11 mouse cellular contexts compared by ENCODE assay signal in the genomic region with DNA sequence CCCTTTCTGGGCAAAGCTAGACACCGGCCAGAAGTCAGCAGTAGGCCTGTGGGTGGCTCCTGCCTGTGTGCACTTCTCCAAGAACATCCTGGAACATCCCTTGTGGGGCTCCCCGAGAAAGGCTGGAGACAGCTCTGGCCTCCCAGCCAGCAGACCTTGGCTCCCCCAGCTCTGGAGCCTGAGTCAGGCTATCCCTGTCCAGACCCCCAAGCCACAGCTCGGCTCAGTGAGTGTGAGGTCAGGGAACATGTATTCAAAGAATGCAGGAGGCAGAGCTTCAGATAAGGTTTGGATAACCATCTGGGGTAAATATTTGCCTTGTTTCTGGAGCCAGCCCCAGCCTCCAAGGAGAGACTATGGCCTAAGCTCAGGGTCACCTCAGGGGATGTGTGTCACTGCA.
DNase-seq lines count a peak whose midpoint lies in the region; ATAC-seq and TF ChIP-seq lines count a peak whose summit lies in the region.
"Had no signal": no experiment of that assay in that cellular context is flagged by ENCODE, and none has a peak within 500 bp of the region (broad histone marks: within the 10 kb centered on the region; RNA-seq: fewer than 3 reads in every experiment).

No protein-coding gene starts in this region.

- no peak for DNase-seq in heart, postnatal 4 days
- DNase-seq in urinary bladder, postnatal 25 days (ENCODE audit: low spot score) = peak; percentile 55
- DNase-seq in urinary bladder, postnatal 10 days (ENCODE audit: low spot score) = no peak
- DNase-seq in liver, postnatal 0 days = no peak
- no peak for DNase-seq in right cerebral cortex, postnatal 36 days (ENCODE audit: low spot score in 2 of 2)
- no peak for DNase-seq in right cerebral cortex, adult 2 months (ENCODE audit: low spot score in 2 of 2)

- no peak overlapping the region for H3K4me3 ChIP-seq in heart, embryonic 12.5 days
- H3K4me3 ChIP-seq in liver, postnatal 0 days (ENCODE audit: low read depth, low read length) = no peak overlapping the region
- H3K4me3 ChIP-seq: embryonic facial prominence, embryonic 13.5 days; hindbrain, embryonic 15.5 days had no signal

- 19% methylated on average over 3 of the region's 3 CpGs for WGBS in heart, embryonic 12.5 days
- 46% methylated on average over 3 of the region's 3 CpGs for WGBS in liver, postnatal 0 days (ENCODE audit: insufficient replicate concordance)

- H3K4me2 ChIP-seq in heart, embryonic 12.5 days = no peak overlapping the region
- no peak overlapping the region for H3K4me2 ChIP-seq in liver, postnatal 0 days (ENCODE audit: low read depth, low read length)
- H3K4me2 ChIP-seq: embryonic facial prominence, embryonic 13.5 days; hindbrain, embryonic 15.5 days had no signal

- ATAC-seq in heart, embryonic 12.5 days (ENCODE audit: insufficient number of reproducible peaks, low FRiP score) = no peak
- ATAC-seq in liver, postnatal 0 days = peak; percentile 63
- ATAC-seq in megakaryocyte-erythroid progenitor cell, adult 5-6 weeks (replicated peaks; ENCODE audit: low FRiP score, low TSS enrichment, poor library complexity, severe bottlenecking) = no peak

- peaks cover 29% of the 10 kb centered on the region for H3K36me3 ChIP-seq in heart, embryonic 12.5 days
- peaks cover 22% of the 10 kb centered on the region for H3K36me3 ChIP-seq in liver, postnatal 0 days (replicated peaks; ENCODE audit: insufficient read depth, low read length)
- H3K36me3 ChIP-seq: G1E; hindbrain, embryonic 15.5 days had no signal

- no peak for TF ChIP-seq CTCF in liver, postnatal 0 days (IDR thresholded peaks at IDR 0.05; ENCODE audit: low read depth)

- H3K9ac ChIP-seq in heart, embryonic 12.5 days = no peak overlapping the region
- peak overlapping the region; percentile 38; the same call in 1 of the 2 replicates for H3K9ac ChIP-seq in liver, postnatal 0 days (replicated peaks)
- H3K9ac ChIP-seq: embryonic facial prominence, embryonic 13.5 days; hindbrain, embryonic 15.5 days had no signal

- peaks cover 76% of the 10 kb centered on the region for H3K4me1 ChIP-seq in heart, embryonic 12.5 days (replicated peaks)
- H3K4me1 ChIP-seq in liver, postnatal 0 days (ENCODE audit: insufficient read depth) = peaks cover 59% of the 10 kb centered on the region

- no peaks in the 10 kb centered on the region for H3K9me3 ChIP-seq in heart, embryonic 12.5 days (replicated peaks)
- no peaks in the 10 kb centered on the region for H3K9me3 ChIP-seq in liver, postnatal 0 days (ENCODE audit: low read length)
- H3K9me3 ChIP-seq: embryonic facial prominence, embryonic 13.5 days; hindbrain, embryonic 15.5 days had no signal

- H3K27me3 ChIP-seq in heart, embryonic 12.5 days (replicated peaks) = no peaks in the 10 kb centered on the region
- no peaks in the 10 kb centered on the region for H3K27me3 ChIP-seq in liver, postnatal 0 days (ENCODE audit: insufficient read depth, low read length)
- H3K27me3 ChIP-seq: embryonic facial prominence, embryonic 13.5 days; hindbrain, embryonic 15.5 days had no signal

- H3K27ac ChIP-seq in heart, embryonic 12.5 days (ENCODE audit: poor library complexity, severe bottlenecking) = peak overlapping the region; percentile 49
- H3K27ac ChIP-seq in liver, postnatal 0 days (ENCODE audit: low read depth) = peak overlapping the region; percentile 62
- H3K27ac ChIP-seq: embryonic facial prominence, embryonic 13.5 days; hindbrain, embryonic 15.5 days had no signal

- peak; percentile 30; the same call in 1 of the 2 replicates for TF ChIP-seq EP300 in liver, postnatal 0 days (IDR thresholded peaks at IDR 0.05; ENCODE audit: low read depth)
